Mouse (Mus musculus) adrenal gland (tissue): Measurements from ENCODE around the gene Zfr.

ENCODE experiments used
- microRNA-seq, 2 experiments: library from miRNA; unstranded; fragments of <30 nt; microRNA quantifications; one replicate each; pipeline ENCODE4; 2019

Zfr gene

Small RNAs within 50 kb of the gene (microRNA-seq; reads per million reads assigned to microRNA genes)
- 0 reads per million in 2 experiments for gene Mir1898
